In the genomic region with DNA sequence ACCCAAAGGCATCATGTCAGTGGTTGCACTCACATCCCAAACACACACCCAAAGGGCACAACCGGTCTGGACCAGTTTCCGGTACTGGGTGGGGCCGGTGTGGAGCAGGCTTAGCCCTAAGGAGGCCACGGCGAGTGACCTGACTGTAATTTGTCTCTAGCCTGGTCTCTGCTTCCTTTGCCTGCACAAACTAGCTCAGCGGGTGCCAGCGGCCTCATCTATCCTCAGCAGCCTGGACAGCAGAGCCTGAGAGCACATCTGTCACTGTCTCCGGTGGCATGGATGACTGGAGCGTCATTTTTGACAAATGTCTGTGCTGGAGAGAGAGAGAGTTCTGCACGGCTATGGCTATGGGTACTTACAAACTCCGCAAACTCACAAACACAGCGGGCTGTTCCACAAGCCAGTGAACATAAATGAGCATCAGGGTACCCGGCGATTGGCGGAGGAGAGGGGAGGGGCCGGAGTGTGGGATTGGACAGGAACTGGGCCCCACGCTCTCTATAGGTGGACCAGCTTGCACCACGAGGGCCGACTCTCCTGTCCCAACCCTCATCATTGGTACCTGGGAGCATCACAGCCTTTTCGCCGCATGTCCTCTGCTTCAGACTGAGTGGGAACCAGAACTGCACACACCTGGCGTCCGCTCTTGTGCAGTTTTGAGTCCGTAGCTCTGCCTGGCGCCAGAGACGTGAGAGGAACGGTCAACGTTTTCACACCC, we compare ENCODE assay signal across 8 mouse cellular contexts.
DNase-seq lines count a peak whose midpoint lies in the region; ATAC-seq and TF ChIP-seq lines count a peak whose summit lies in the region.

No protein-coding gene starts in this region.

- 68% methylated on average over 28 of the region's 28 CpGs for WGBS in hindbrain, embryonic 10.5 days
- WGBS in midbrain, embryonic 15.5 days = 75% methylated on average over 28 of the region's 28 CpGs

- H3K27me3 ChIP-seq in hindbrain, embryonic 10.5 days (ENCODE audit: insufficient read depth, poor library complexity, severe bottlenecking) = no peaks in the 10 kb centered on the region
- H3K27me3 ChIP-seq in midbrain, embryonic 15.5 days (replicated peaks) = no peaks in the 10 kb centered on the region

- peaks cover 6% of the 10 kb centered on the region for H3K4me1 ChIP-seq in hindbrain, embryonic 10.5 days (replicated peaks)
- peaks cover 6% of the 10 kb centered on the region; the same call in 1 of the 2 replicates for H3K4me1 ChIP-seq in midbrain, embryonic 15.5 days

- H3K4me3 ChIP-seq in hindbrain, embryonic 10.5 days = no peak overlapping the region
- peak overlapping the region; percentile 31; the same call in 1 of the 2 replicates for H3K4me3 ChIP-seq in layer of hippocampus, adult 2 months
- H3K4me3 ChIP-seq in midbrain, embryonic 15.5 days = no peak overlapping the region

- no peak overlapping the region for H3K4me2 ChIP-seq in midbrain, embryonic 15.5 days

- no peaks in the 10 kb centered on the region for H3K36me3 ChIP-seq in hindbrain, embryonic 10.5 days
- no peaks in the 10 kb centered on the region for H3K36me3 ChIP-seq in midbrain, embryonic 15.5 days (replicated peaks)

- no peak for TF ChIP-seq CTCF in layer of hippocampus, adult 2 months (conservative IDR thresholded peaks at IDR 0.05)

- no peaks in the 10 kb centered on the region; the same call in 1 of the 2 replicates for H3K9me3 ChIP-seq in hindbrain, embryonic 10.5 days
- H3K9me3 ChIP-seq in midbrain, embryonic 15.5 days = no peaks in the 10 kb centered on the region

- 0 out of 2 replicates have a peak overlapping the region, but pooled peaks have one; percentile 4 for H3K27ac ChIP-seq in hindbrain, embryonic 10.5 days
- H3K27ac ChIP-seq in layer of hippocampus, adult 2 months = peak overlapping the region; percentile 62; the same call in 1 of the 2 replicates
- H3K27ac ChIP-seq in midbrain, embryonic 15.5 days = no peak overlapping the region

- DNase-seq in layer of hippocampus, adult 11-12 months (ENCODE audit: low spot score) = peak; percentile 56
- DNase-seq in layer of hippocampus, postnatal 25 days (ENCODE audit: extremely low spot score in 1 of 2, low spot score in 1 of 2) = no peak
- DNase-seq in hindbrain, embryonic 10.5 days (ENCODE audit: low spot score) = peak; percentile 13
- peak; percentile 29 to 70 for DNase-seq in layer of hippocampus, adult 2 months (ENCODE audit: low spot score in 2 of 2)
- no peak for DNase-seq in thymus, adult 18-20 months
- no peak for DNase-seq in thymus, postnatal 0 days (ENCODE audit: low spot score)
- no peak for DNase-seq in thymus, postnatal 4 days

- no peak overlapping the region for H3K9ac ChIP-seq in midbrain, embryonic 15.5 days

- ATAC-seq in midbrain, embryonic 15.5 days (replicated peaks) = peak; percentile 66

Comparison
In these comparisons a context has a peak if more than half of its experiments do, and no peak if none do; other contexts are left out.
1. DNase-seq: peak in layer of hippocampus, adult 11-12 months (single experiment), hindbrain, embryonic 10.5 days (single experiment) and layer of hippocampus, adult 2 months (2 of 2); none in layer of hippocampus, postnatal 25 days (0 of 2), thymus, adult 18-20 months (0 of 2), thymus, postnatal 0 days (single experiment) and thymus, postnatal 4 days (single experiment).